Mouse (Mus musculus) central nervous system, embryonic 18 days (tissue): ENCODE data around the gene Tmem270. TPM values are rescaled to one million over a fixed set of nuclear protein-coding genes. Genes with fewer than 3 reads are reported as not detected.

Experiments used
- polyA plus RNA-seq: library from polyadenylated mRNA; depleted of rRNA; stranded (reverse); fragments of >200 nt; gene quantifications from 2 replicates; pipeline ENCODE4 v1.2.3, GENCODE M21; 2012; rRNA removed

The Tmem270 gene
- not detected in 2 replicates for polyA plus RNA-seq

DNA sequence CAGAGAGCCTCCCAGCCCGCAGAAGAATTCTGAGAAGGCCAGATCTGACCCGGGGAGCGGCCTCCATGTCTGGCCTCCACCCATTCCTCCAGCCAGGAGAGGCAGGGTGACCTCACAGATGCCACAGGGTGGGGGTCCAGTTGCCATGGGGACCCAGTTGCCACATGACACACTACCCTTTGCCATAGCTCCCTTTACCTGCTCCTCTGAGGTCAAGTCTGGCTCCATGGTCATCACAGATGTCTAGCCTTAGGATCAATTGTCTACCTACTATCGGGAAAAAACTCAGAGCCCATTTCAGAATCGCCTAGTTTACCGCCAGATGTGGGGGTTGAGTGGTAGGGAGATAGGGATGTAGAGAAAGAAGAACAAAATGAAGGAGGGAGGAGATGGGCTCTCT lies at the start of gene Tmem270:
TSS of gene Tmem270 (minus strand) at position 101 of the 400 bp plus-strand sequence.

DNA sequence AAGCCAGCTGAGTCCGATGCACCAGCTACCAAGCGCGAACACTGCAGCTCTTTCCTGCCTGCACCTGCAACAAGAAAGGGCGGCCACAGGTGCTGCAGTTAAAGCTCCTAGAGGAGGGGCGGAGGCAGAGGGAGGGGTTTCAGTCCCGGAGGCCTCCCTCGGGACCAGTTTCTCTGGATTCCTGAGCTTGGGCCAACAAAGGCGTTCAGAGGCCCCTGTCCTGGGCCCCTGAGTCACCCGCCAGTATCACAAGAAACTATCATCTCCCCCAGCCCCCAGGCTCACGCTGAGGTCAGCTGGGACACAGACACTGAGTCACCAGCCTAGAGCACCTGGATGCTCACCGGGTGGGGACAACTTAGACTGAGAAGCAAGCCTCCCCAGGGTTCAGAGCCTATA lies 40.3 kb upstream of the Tmem270 start, which contains the start of gene Cldn4:
TSS of gene Cldn4 (minus strand) at position 78 of the 399 bp plus-strand sequence.

DNA sequence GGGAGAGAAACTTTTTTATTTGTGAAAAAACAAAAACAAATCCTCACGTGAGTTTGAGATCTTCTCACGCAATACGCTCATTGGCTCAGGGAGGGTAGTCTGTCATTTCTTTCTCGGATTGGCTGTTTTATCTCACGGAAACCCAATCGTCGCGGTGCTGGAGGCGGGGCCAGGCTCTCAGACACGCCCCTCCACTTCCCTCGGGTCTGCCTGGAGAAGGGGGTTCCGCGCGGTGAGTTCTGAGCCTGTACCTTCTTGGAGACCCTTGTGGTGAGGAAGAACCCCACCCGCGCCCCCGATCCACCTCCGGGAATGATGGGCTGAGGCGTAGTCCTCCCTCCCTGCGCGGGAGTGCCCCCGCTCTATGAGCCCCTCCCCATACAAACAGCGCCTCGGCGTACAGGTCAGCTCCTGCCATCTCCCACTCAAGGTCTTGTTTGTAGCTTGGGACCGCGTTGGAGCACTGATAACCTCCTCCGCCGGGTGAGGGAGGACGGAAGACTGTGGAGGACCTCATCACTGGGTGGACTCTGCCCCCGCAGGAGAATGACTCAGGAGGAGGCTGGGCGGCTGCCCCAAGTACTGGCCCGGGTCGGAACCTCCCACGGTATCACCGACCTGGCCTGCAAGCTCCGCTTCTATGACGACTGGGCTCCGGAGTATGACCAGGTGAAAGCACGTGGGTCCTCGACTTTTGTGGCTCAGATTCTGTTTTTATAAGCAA lies 25.8 kb upstream of the Tmem270 start, which contains the start of gene Mettl27:
TSS of gene Mettl27 (plus strand) at position 190 of the 724 bp plus-strand sequence.

DNA sequence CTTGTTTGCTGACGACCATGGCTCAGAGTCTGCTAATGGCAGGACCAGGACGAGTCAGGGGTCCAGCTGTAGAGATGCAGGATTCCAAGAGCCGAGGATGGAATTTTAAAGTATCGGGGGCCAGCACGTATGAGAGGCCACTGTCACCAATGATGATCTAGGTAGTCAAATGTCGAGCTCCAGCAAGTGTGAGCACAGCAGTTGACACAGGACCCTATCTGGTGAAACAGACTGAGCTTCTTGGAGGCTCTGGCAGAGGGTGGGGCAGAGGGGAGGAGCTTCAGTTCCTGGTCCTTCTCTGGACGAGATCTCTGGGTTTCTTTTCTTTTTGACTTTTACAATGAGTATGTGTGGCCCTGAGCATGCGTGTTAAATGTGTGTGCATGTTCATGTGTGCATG lies 8.8 kb upstream of the Tmem270 start, which contains the start of gene Cldn13:
TSS of gene Cldn13 (minus strand) at position 216 of the 400 bp plus-strand sequence.

Other genes with a start within 250 kb of the Tmem270 start
- 59.5 and 63.0 TPM in 2 replicates for gene Limk1, start 218.1 kb downstream of the Tmem270 start, polyA plus RNA-seq
- 37.7 and 63.4 TPM in 2 replicates for gene Eln, start 159.4 kb downstream of the Tmem270 start, polyA plus RNA-seq
- not detected in 2 replicates for gene Cldn13, start 8.8 kb upstream of the Tmem270 start, polyA plus RNA-seq
- gene Mettl27, start 25.6 kb upstream of the Tmem270 start, polyA plus RNA-seq, result 5.6 and 6.1 TPM in 2 replicates
- gene Cldn4, start 40.2 kb upstream of the Tmem270 start, polyA plus RNA-seq, result 0.12 and 11.4 TPM in 2 replicates
- 3.8 and 9.1 TPM in 2 replicates for gene Cldn3, start 79.5 kb upstream of the Tmem270 start, polyA plus RNA-seq
- gene Abhd11, start 102.4 kb upstream of the Tmem270 start, polyA plus RNA-seq, result 103 TPM in 2 replicates
- gene Stx1a, start 116.7 kb upstream of the Tmem270 start, polyA plus RNA-seq, result 231 and 254 TPM in 2 replicates
- 36.5 and 36.6 TPM in 2 replicates for gene Dnajc30, start 157.5 kb upstream of the Tmem270 start, polyA plus RNA-seq
- 77.8 and 92.0 TPM in 2 replicates for gene Bud23, start 158.2 kb upstream of the Tmem270 start, polyA plus RNA-seq
- 58.7 and 61.8 TPM in 2 replicates for gene Vps37d, start 171.5 kb upstream of the Tmem270 start, polyA plus RNA-seq
- gene Mlxipl, start 183.2 kb upstream of the Tmem270 start, polyA plus RNA-seq, result 1.1 TPM in 2 replicates
- gene Tbl2, start 242.9 kb upstream of the Tmem270 start, polyA plus RNA-seq, result 9.0 and 9.2 TPM in 2 replicates